Mouse (Mus musculus) thymus, postnatal 14 days (tissue): Measurements from ENCODE around the gene Ormdl3.

ENCODE experiments used
- DNase-seq: peaks from one replicate; pipeline ENCODE4 v3.0.0; 2021

Gene Ormdl3

GRCm38 (mm10) chr11:98550311-98550974 lies 36.7 kb downstream of the Ormdl3 start:
- peak; percentile 49 for DNase-seq

DNA sequence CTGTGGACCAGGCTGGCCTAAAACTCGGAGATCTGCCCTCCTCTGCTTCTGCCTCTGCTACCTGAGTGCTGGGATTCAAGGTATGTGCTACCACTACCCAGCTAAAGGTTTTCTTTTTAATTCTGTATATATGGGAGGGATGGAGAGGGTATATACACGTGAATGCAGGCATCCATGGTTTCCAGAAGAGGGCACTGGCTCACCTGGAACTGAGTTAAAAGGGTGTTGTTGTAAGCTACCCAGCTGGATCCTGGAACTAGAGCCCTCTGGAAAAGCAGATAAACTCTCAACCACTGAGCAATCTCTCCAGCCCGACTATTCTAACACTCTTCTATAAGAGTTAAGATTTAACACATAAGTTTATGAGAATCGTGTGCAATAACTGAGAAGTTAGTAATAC lies 37.8 kb downstream of the Ormdl3 start:
- DNase-seq = no peak

GRCm38 (mm10) chr11:98547308-98547693 lies 39.9 kb downstream of the Ormdl3 start:
- DNase-seq = no peak

DNA sequence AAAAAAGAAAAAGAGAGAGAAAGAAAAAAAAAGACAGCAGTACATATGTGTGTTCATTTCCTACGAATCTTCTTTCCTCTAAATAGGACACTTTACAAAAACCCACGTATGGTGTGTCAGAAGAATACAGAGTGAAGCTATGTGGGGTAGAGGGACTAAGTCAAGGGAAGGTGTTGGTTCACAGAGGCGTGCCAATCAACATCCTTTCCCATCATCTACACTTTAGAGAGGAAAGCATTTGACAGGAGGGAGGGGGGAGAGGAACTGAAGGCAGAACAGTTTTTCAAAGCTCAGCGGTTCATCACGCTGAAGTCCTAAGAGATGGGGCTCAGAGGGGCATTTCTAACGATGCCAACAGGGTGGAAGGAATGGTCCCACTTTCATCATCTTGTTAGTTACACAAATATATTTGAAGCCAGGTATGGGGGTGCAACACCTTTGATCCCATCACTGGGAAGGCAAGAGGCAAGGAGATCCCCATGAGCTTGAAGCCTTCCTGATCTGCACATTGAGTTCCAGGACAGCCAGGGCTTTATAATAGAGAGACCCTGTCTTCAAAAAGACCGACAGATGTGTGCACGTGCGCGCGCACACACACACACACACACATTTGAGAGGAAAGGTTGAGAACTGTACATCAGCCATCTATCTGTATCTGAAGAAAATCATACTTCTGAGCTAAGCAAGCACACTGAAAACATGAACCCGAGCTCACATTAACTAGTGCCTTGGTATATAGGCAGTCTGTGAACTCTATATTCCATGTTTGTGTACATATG lies 40.5 kb downstream of the Ormdl3 start:
- peak; percentile 53 for DNase-seq

- DNase-seq = peak; percentile 88
These were observed 41.4 kb downstream of the Ormdl3 start, which contains the start of gene Ikzf3 for GRCm38 (mm10) chr11:98545711-98546231. Gene Ikzf3, minus strand, starts transcription at chr11:98546031.

GRCm38 (mm10) chr11:98544890-98545677 lies 42.1 kb downstream of the Ormdl3 start:
- DNase-seq = peak; percentile 32

DNA sequence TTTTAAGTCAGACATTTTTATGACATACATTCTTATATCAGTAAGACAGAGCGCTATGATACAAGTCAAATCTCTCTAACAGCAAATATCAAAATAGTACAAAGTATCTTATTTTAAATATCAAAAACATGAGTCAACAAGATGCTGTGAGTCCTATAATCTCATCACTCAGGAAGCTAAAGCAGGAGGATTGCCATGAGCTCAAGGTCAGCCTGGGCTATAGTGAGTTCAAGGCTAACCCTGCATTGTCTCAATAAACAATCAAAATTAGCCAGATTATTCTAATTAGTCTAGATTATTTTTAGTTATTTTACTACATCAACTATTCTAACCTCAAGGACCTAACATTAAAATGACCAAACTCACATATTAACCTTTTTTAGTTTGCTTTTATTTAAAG lies 43.8 kb downstream of the Ormdl3 start:
- DNase-seq = no peak

- DNase-seq = no peak
These were observed 44.6 kb downstream of the Ormdl3 start for GRCm38 (mm10) chr11:98542553-98542952.

- DNase-seq = peak; percentile 41
These were observed 46.8 kb downstream of the Ormdl3 start for GRCm38 (mm10) chr11:98540319-98540718.

DNA sequence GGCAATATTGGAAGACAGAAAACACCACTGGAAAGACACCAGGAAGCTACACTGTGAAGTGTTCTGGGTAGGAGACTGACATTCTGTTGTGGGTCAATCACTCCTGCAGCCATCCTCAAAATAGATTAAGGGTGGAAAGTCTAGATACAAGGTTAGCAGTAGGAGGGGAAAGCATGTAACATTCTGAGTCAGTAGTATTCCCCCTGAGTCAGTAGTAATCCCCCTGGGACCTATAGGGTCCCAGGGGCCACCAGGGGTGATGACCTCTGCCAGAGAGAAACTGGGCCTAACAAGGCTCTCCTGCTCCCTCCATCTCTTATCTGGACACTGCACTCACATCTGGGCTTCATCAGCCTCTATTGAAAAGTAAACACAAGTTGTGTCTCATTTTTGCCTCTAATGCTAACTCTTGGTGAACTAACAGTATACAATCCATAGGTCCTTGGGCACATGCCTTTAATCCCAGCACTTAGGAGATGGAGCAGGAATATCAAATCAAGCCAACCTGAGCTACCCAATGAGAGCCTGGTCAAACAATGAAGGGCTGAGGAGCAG lies 49.6 kb downstream of the Ormdl3 start:
- no peak for DNase-seq
